Mouse (Mus musculus) adrenal gland, adult (tissue): Measurements from ENCODE around the gene Igfals.

Source experiments
- DNase-seq, 2 experiments: peaks; one replicate each; pipeline ENCODE4 v3.0.0; 2022 to 2023; ENCODE audit warnings: low spot score in 1 of 2; ENCODE audit not compliant: inconsistent age in 2 of 2

The Igfals gene

GRCm38 (mm10) chr17:24865776-24866175, at the start of gene Igfals:
Igfals (plus strand) TSS chr17:24865997.
- no peak for DNase-seq

- DNase-seq, result peak in 1 of 2 experiments; percentile 53
Observed at GRCm38 (mm10) chr17:24817503-24817902, 48.3 kb upstream of the Igfals start.

- DNase-seq, result peak; percentile 19 to 54
Observed at GRCm38 (mm10) chr17:24818172-24818571, 47.6 kb upstream of the Igfals start.

- no peak for DNase-seq
Observed at GRCm38 (mm10) chr17:24819469-24819868, 46.3 kb upstream of the Igfals start.

- peak; percentile 19 to 48 for DNase-seq
Observed at GRCm38 (mm10) chr17:24821351-24822280, 44.2 kb upstream of the Igfals start.

- DNase-seq, result no peak
Observed at GRCm38 (mm10) chr17:24839842-24840241, 26.0 kb upstream of the Igfals start, which contains the start of gene Hagh. Hagh (plus strand) TSS chr17:24840143.

GRCm38 (mm10) chr17:24840341-24840740, 25.5 kb upstream of the Igfals start:
- peak; percentile 24 to 60 for DNase-seq

- peak; percentile 13 to 48 for DNase-seq
Observed at GRCm38 (mm10) chr17:24841133-24841532, 24.7 kb upstream of the Igfals start.

GRCm38 (mm10) chr17:24842631-24843030, 23.2 kb upstream of the Igfals start:
- peak in 1 of 2 experiments; percentile 47 for DNase-seq

- DNase-seq, result no peak
Observed at GRCm38 (mm10) chr17:24844525-24844924, 21.3 kb upstream of the Igfals start.

GRCm38 (mm10) chr17:24847386-24847785, 18.4 kb upstream of the Igfals start:
- DNase-seq, result no peak

- DNase-seq, result no peak
Observed at GRCm38 (mm10) chr17:24848600-24849031, 17.2 kb upstream of the Igfals start.

GRCm38 (mm10) chr17:24849733-24850064, 16.1 kb upstream of the Igfals start:
- no peak for DNase-seq

GRCm38 (mm10) chr17:24850065-24850772, 15.6 kb upstream of the Igfals start, which contains the start of gene Fahd1:
Fahd1 (minus strand) TSS chr17:24850364.
- DNase-seq, result peak; percentile 97 to 99

- no peak for DNase-seq
Observed at GRCm38 (mm10) chr17:24850773-24851127, 15.0 kb upstream of the Igfals start.

- no peak for DNase-seq
Observed at GRCm38 (mm10) chr17:24851381-24852125, 14.2 kb upstream of the Igfals start.

- peak; percentile 39 to 63 for DNase-seq
Observed at GRCm38 (mm10) chr17:24855838-24856464, 9.8 kb upstream of the Igfals start.

- DNase-seq, result no peak
Observed at GRCm38 (mm10) chr17:24856589-24856988, 9.2 kb upstream of the Igfals start.

GRCm38 (mm10) chr17:24857831-24858470, 7.8 kb upstream of the Igfals start:
- DNase-seq, result no peak

GRCm38 (mm10) chr17:24858967-24859366, 6.8 kb upstream of the Igfals start:
- DNase-seq, result no peak
